Mouse (Mus musculus) olfactory bulb, adult 2 months (tissue): ENCODE data around the gene Celf2.

Source experiments
- CTCF ChIP-seq: fragments of 200-500 bp; IDR thresholded peaks from 2 replicates; pipeline ENCODE4 v1.5.1; 2012; ENCODE audit warnings: low read depth, mild to moderate bottlenecking, low read length, moderate library complexity; ENCODE audit not compliant: insufficient read depth
- POLR2A ChIP-seq: fragments of 200-500 bp; IDR thresholded peaks from 2 replicates; pipeline ENCODE4 v1.6.1; 2012; ENCODE audit warnings: mild to moderate bottlenecking, low read depth, low read length, moderate library complexity; ENCODE audit not compliant: insufficient read depth

DNA sequence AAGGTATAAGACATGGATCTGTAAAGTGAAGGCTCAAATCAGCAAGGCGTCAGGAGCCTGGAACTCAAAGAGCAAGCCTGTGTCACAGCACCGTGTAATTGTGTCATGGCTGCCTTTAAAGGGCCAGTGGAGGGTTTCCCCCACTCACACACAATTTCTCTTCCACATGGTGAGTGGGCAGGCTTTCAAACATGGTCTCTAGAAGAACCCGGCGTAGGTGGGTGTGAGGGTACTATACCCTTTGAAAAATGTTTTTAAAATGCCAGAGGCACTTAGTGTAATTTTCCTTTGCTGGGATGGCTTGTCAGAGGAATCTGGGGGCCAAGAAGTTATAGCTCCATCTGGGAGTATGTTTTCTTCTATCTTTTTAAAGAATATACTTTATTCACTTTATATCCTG, 594.0 kb downstream of the Celf2 start:
- TF ChIP-seq POLR2A = no peak
- TF ChIP-seq CTCF = no peak
